Mouse (Mus musculus) adrenal gland, adult (tissue): Measurements from ENCODE around the gene Sec16a.

Source experiments
- DNase-seq, 2 experiments: peaks; one replicate each; pipeline ENCODE4 v3.0.0; 2022 to 2023; ENCODE audit warnings: low spot score in 1 of 2; ENCODE audit not compliant: inconsistent age in 2 of 2

Gene Sec16a

GRCm38 (mm10) chr2:26444946-26445665 lies at the start of gene Sec16a:
Gene Sec16a, minus strand, starts transcription at chr2:26445216.
- DNase-seq = peak; percentile 100

GRCm38 (mm10) chr2:26494396-26494795 lies 49.4 kb upstream of the Sec16a start:
- peak in 1 of 2 experiments; percentile 44 for DNase-seq

- DNase-seq = peak in 1 of 2 experiments; percentile 67
These were observed 48.2 kb upstream of the Sec16a start for GRCm38 (mm10) chr2:26493021-26493781.

- peak in 1 of 2 experiments; percentile 54 for DNase-seq
These were observed 45.8 kb upstream of the Sec16a start for GRCm38 (mm10) chr2:26490760-26491301.

DNA sequence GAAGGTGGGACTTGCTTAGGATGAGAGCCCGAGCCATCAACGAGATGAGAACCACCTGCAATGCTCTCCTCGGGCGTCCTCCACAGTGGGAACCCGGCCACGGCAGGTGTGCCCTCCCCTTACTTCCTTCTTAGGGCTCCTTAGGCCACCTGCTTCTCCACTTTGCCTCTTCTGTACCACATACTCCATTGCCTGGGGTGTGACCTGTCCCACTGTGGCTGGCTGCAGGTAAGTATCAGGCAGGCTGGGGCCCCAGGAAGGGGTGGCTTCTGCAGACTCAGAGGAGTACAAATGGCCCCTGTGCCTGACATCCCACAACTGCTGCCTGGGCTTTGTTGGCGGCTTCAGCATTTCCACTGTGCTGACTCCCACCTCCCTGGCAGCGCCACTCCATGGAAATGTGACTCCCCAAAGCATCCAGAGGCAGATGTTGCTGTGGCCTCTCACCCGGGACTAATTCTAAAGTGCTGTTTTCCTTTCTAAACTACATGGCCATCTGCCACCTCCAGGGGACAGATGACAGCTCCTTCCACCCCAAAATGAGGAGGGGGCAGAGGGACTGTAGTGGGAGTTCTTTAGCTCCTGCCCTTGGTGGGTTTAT lies 43.6 kb upstream of the Sec16a start:
- no peak for DNase-seq

GRCm38 (mm10) chr2:26487322-26488021 lies 42.5 kb upstream of the Sec16a start:
- no peak for DNase-seq

DNA sequence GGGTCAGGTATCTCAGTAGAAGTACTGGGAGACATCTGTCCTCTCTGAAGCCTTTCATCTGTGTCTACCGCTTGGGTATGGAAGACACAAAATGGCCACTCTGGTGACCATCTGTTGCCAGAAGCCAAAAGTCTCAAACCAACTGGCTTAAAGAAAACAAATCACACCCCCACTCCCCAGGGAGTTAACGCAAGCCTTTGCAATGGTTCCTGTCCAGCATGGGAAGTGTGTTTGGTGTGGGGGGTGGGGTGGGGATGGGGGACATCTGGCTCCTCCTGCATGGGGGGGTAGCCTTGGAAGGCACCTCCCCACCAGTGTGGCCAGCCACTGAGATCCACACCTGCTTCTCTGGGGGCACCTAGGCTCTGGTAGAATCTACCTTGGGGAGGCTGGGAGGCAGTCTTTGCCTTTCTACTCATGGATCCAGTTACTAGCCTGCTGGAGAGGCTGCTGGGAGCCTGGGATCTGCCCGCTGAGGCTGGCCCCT lies 41.9 kb upstream of the Sec16a start:
- DNase-seq = no peak

- no peak for DNase-seq
These were observed 41.3 kb upstream of the Sec16a start for GRCm38 (mm10) chr2:26486264-26486810.

DNA sequence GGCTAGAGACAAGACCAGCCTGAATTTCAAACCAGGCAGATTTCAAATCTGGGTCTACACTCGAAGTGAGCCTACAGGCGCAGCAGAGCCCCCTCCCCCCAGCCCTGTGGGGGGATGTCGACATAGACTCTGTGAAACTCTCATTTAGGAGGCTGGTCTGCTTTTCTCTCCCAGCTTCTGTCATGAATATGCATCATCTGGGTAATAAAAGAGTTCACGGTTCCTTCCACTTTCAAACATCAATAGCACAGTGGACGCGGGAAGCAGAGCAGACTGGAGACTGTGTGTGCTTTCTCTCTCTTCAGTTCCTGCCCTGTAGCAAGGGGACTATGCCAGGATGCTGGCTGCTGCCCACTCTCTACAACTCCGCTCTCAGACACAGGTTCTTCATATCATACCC lies 40.7 kb upstream of the Sec16a start:
- DNase-seq = no peak

DNA sequence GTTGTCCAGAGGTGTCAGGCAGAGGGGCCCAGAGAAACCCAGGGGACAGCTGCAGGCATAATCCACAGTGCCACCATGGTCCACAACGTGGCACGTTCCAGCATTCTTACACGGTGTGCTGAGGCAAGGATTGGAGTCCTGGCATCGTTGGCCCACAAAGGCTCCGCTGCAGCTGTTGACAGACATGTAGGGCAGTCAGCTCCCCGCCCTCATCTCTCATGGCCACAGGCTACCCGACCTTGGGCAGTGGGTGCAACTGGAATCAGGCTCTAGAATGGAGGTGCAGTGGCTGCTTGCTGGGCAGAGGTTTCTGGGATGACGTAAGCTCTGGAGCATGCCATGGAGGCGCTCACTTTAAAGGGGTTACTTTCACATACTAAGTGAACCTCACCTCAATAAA lies 40.3 kb upstream of the Sec16a start:
- peak; percentile 74 to 88 for DNase-seq

DNA sequence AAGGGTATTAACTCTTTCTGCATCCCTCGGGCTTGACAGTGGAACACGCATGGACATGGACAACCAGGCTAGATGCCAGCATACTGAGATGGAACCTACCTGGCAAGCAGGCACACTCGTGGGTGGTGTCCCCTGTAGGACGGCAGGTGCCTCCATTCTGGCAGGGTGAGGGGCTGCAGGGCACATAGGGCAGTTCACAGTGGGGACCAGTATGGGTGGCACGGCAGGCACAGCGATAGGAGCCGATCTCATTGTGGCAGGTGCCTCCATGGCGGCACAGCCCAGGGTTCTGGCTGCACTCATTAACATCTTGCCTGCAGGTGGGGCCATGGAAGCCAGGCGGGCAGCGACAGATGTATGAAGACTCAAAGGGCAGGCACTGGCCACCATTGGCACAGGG lies 39.2 kb upstream of the Sec16a start:
- no peak for DNase-seq

- no peak for DNase-seq
These were observed 38.3 kb upstream of the Sec16a start for GRCm38 (mm10) chr2:26483230-26483869.

GRCm38 (mm10) chr2:26482824-26483223 lies 37.8 kb upstream of the Sec16a start:
- no peak for DNase-seq

GRCm38 (mm10) chr2:26481724-26482495 lies 36.9 kb upstream of the Sec16a start:
- no peak for DNase-seq

DNA sequence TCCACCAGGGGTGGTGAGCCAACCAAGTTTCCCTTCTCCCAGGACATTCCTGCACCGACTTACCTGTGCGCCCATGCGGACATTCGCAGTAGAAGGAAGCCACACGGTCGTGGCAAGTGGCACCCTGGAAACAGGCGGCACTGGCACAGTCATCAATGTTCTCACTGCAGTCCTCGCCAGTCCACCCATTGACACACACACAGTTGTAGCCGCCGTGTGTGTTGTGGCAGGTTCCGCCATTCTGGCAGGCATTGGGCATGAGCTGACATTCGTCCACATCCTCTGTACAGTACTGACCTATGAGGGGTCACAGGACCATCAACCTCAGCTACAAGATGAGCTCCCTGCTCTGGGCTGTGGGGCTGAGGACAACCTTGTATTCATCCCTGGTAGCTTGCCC lies 35.9 kb upstream of the Sec16a start:
- DNase-seq = no peak

DNA sequence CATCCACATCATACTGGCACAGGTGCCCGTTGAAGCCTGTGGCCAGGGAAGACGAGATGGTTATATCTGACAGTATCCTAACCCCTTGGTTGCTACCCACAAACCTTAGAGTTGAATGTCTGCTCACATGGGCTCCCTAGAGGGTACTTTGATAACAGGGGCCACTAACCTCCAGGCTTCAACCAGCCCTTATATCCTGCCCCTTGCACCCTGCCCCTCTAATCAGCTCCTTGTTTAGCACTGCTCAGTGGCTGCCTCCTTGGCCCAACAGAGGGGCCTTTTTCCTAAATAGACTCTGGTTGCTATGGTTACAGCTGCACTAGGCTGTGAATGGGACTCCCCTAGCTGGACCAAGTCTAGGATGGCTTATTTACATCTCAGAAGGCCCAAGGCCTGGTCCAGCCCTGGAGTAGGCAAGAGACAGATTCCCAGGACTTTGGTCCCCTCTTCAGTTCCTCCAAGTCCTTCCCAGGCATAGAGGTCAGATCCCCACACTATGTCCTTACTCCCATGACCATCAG lies 33.7 kb upstream of the Sec16a start:
- no peak for DNase-seq

GRCm38 (mm10) chr2:26477911-26478310 lies 32.9 kb upstream of the Sec16a start:
- DNase-seq = no peak

GRCm38 (mm10) chr2:26475505-26476430 lies 30.8 kb upstream of the Sec16a start:
- no peak for DNase-seq
